Mouse (Mus musculus): ENCODE data around the gene Vmn1r206.
"Not testable (repeated sequence)": the region's sequence is repeated elsewhere in the genome, so short reads cannot be mapped to it uniquely, and the experiment has no call there.

DNA sequence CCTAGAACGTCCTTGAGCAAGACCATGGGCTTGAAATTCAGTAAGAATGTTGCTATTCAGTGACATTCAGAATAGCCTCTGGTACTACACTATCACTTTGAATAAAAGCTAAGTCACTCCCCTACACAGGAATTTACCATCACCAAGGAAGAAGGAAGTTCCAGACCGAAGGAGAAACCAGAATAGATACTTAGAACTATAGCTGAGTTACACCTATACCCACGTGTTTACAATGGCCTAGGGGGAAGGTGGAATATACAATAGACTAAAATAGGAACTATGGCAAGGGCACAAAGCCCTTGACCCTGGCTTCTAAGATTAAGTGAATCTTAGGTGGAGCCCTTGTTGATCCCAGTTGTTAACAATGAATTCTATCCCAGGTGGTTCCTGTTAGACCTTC, 49.1 kb downstream of the Vmn1r206 start:
- TF ChIP-seq CTCF, EP300 (IDR thresholded peaks at IDR 0.05; ENCODE audit: low read depth): not testable (repeated sequence)
